20 mouse cellular contexts compared by ENCODE assay signal in the genomic region with DNA sequence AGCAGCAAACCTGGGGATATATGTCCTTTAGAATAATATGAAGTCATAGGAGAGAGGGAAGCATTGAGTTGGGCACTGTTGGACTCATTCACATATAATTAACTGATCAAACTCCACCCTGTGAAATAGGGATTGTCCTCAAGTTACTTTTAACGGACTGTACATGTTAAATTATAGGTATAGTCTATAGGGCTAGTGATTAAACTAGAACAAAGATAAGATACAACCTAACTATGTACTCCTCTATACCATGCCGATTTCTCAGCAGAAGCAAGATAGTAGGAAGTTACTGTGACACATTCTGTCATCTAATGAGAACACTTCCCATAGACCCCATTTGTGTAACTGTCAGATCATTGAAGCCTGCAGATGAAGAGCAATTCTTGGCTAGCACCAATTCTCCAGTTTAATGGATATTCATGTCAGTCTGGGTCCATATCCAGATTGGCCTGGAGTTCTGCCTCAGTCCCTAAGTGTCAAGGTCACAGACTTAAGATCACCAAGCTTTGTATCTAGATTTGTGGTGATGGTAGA. TPM values are rescaled to one million over a fixed set of nuclear protein-coding genes. Genes with fewer than 3 reads are reported as not detected.
DNase-seq lines count a peak whose midpoint lies in the region; ATAC-seq and TF ChIP-seq lines count a peak whose summit lies in the region.
"Had no signal": no experiment of that assay in that cellular context is flagged by ENCODE, and none has a peak within 500 bp of the region (broad histone marks: within the 10 kb centered on the region; RNA-seq: fewer than 3 reads in every experiment).

No protein-coding gene starts in this region.

- DNase-seq in spleen, postnatal 4 days (ENCODE audit: low spot score in 2 of 2): no peak
- no peak for DNase-seq in left cerebral cortex, postnatal 4 days
- DNase-seq: adrenal gland, adult 2 months; adrenal gland, postnatal 25 days; cerebellum, adult 2 months; cerebellum, postnatal 10 days; heart, adult 18-20 months; heart, postnatal 10 days; heart, postnatal 4 days had no signal

- no peaks in the 10 kb centered on the region for H3K9me3 ChIP-seq in megakaryocyte, embryonic 14.5 days
- no peaks in the 10 kb centered on the region for H3K9me3 ChIP-seq in E14TG2a.4 (ENCODE audit: low read length)
- H3K9me3 ChIP-seq: embryonic facial prominence, embryonic 15.5 days; forebrain, embryonic 10.5 days; heart, embryonic 10.5 days; hindbrain, embryonic 12.5 days had no signal

- peaks cover 28% of the 10 kb centered on the region for H3K36me3 ChIP-seq in megakaryocyte, embryonic 14.5 days (replicated peaks; ENCODE audit: low read length)
- peaks cover 42% of the 10 kb centered on the region for H3K36me3 ChIP-seq in E14TG2a.4 (ENCODE audit: insufficient read depth, low read length)

- H3K27me3 ChIP-seq in megakaryocyte, embryonic 14.5 days (replicated peaks): no peaks in the 10 kb centered on the region
- H3K27me3 ChIP-seq in E14TG2a.4 (ENCODE audit: insufficient read depth, low read length): no peaks in the 10 kb centered on the region
- H3K27me3 ChIP-seq: embryonic facial prominence, embryonic 15.5 days; hindbrain, embryonic 12.5 days had no signal

- H3K4me3 ChIP-seq in megakaryocyte, embryonic 14.5 days (replicated peaks): peak overlapping the region; percentile 94
- peak overlapping the region; percentile 99 for H3K4me3 ChIP-seq in E14TG2a.4 (replicated peaks; ENCODE audit: low read length)
- H3K4me3 ChIP-seq in bone marrow macrophage, adult 2 months (ENCODE audit: insufficient read depth, low read length): peak overlapping the region; percentile 85; the same call in 1 of the 2 replicates
- H3K4me3 ChIP-seq: embryonic facial prominence, embryonic 15.5 days; erythroblast, embryonic 14.5 days; heart, embryonic 10.5 days; hindbrain, embryonic 12.5 days had no signal

- TF ChIP-seq POLR2A in bone marrow macrophage, adult 2 months (IDR thresholded peaks at IDR 0.05; ENCODE audit: borderline replicate concordance, low read depth, low read length): no peak

- intact Hi-C loops in left cerebral cortex, postnatal 4 days (cut with DNase I): no loop called here

- peak overlapping the region; percentile 46 for H3K27ac ChIP-seq in bone marrow macrophage, adult 2 months (ENCODE audit: insufficient read depth, low read depth, low read length)
- H3K27ac ChIP-seq: embryonic facial prominence, embryonic 15.5 days; forebrain, embryonic 10.5 days; heart, embryonic 10.5 days; hindbrain, embryonic 12.5 days had no signal

- ATAC-seq in megakaryocyte, adult 5-6 weeks (ENCODE audit: poor library complexity, severe bottlenecking): no peak
- ATAC-seq: forebrain, embryonic 14.5 days; hindbrain, embryonic 16.5 days had no signal

- no peak for TF ChIP-seq CTCF in E14TG2a.4 (conservative IDR thresholded peaks at IDR 0.05; ENCODE audit: low read length)
- TF ChIP-seq CTCF in bone marrow macrophage, adult 2 months (IDR thresholded peaks at IDR 0.05; ENCODE audit: low read depth, low read length): no peak

- peaks cover 73% of the 10 kb centered on the region for H3K4me1 ChIP-seq in megakaryocyte, embryonic 14.5 days
- H3K4me1 ChIP-seq in E14TG2a.4 (replicated peaks; ENCODE audit: low read depth, low read length): peaks cover 32% of the 10 kb centered on the region
- peaks cover 15% of the 10 kb centered on the region for H3K4me1 ChIP-seq in bone marrow macrophage, adult 2 months (ENCODE audit: control insufficient read depth, insufficient read depth, low read length)

RNA-seq across cellular contexts. Expression of gene Pkm, which starts 1.7 kb away (rescaled TPM):
- polyA plus RNA-seq in megakaryocyte, embryonic 14.5 days (2012; ENCODE audit: insufficient read depth, low replicate concordance): 2,403 and 2,627 TPM in 2 replicates
- 192 and 215 TPM in 2 replicates for total RNA-seq in megakaryocyte, adult 5-6 weeks (2015)
- total RNA-seq in megakaryocyte, adult 5-6 weeks (2017): 908 and 975 TPM in 2 replicates
- polyA plus RNA-seq in bone marrow macrophage, adult 2 months (2012; ENCODE audit: insufficient read depth, insufficient read length, missing spikeins): 1,076 and 1,171 TPM in 2 replicates
- 100 to 1,000 TPM; 517 to 569 TPM for total RNA-seq in left cerebral cortex, postnatal 4 days (2021)

RNA-seq across cellular contexts. Expression of gene Gramd2, which starts 25.4 kb away (rescaled TPM):
- not detected in 2 replicates for polyA plus RNA-seq in megakaryocyte, embryonic 14.5 days (2012; ENCODE audit: insufficient read depth, low replicate concordance)
- total RNA-seq in megakaryocyte, adult 5-6 weeks (2015): 0.58 and 0.66 TPM in 2 replicates
- 0.88 and 1.3 TPM in 2 replicates for total RNA-seq in megakaryocyte, adult 5-6 weeks (2017)
- not detected in 2 replicates for polyA plus RNA-seq in bone marrow macrophage, adult 2 months (2012; ENCODE audit: insufficient read depth, insufficient read length, missing spikeins)
- total RNA-seq in left cerebral cortex, postnatal 4 days (2021): 10 to 100 TPM; 21.0 to 24.4 TPM
- polyA plus RNA-seq: erythroblast, embryonic 14.5 days had no signal

RNA-seq across cellular contexts. Expression of gene Parp6, which starts 37.4 kb away (rescaled TPM):
- polyA plus RNA-seq in megakaryocyte, embryonic 14.5 days (2012; ENCODE audit: insufficient read depth, low replicate concordance): 5.5 and 6.2 TPM in 2 replicates
- 29.8 and 35.2 TPM in 2 replicates for total RNA-seq in megakaryocyte, adult 5-6 weeks (2015)
- 22.9 and 23.0 TPM in 2 replicates for total RNA-seq in megakaryocyte, adult 5-6 weeks (2017)
- 32.3 and 37.4 TPM in 2 replicates for polyA plus RNA-seq in bone marrow macrophage, adult 2 months (2012; ENCODE audit: insufficient read depth, insufficient read length, missing spikeins)
- 100 to 1,000 TPM; 199 to 208 TPM for total RNA-seq in left cerebral cortex, postnatal 4 days (2021)

Comparison
In these comparisons a context has a peak if more than half of its experiments do, and no peak if none do; other contexts are left out.
1. RNA of gene Gramd2, which starts 25.4 kb away (total RNA-seq): 21.0 to 24.4 TPM in left cerebral cortex, postnatal 4 days; 0.58 to 1.3 TPM in megakaryocyte, adult 5-6 weeks; every median in the first group is over 4 times any median in the second.
2. RNA of gene Parp6, which starts 37.4 kb away (total RNA-seq): 199 to 208 TPM in left cerebral cortex, postnatal 4 days; 22.9 to 35.2 TPM in megakaryocyte, adult 5-6 weeks; every median in the first group is over 4 times any median in the second.
3. Peak in every context shown above with its lines, with median percentiles within 50 percentile points of each other: H3K4me3 ChIP-seq.